Mouse (Mus musculus): ENCODE measurements around the gene Hist1h2bb. TPM values are rescaled to one million over a fixed set of nuclear protein-coding genes. Genes with fewer than 3 reads are reported as not detected.

The Hist1h2bb gene
- total and polyA plus RNA-seq, 3 experiments: 0.53 to 2,852 (median 54.6) TPM

DNA sequence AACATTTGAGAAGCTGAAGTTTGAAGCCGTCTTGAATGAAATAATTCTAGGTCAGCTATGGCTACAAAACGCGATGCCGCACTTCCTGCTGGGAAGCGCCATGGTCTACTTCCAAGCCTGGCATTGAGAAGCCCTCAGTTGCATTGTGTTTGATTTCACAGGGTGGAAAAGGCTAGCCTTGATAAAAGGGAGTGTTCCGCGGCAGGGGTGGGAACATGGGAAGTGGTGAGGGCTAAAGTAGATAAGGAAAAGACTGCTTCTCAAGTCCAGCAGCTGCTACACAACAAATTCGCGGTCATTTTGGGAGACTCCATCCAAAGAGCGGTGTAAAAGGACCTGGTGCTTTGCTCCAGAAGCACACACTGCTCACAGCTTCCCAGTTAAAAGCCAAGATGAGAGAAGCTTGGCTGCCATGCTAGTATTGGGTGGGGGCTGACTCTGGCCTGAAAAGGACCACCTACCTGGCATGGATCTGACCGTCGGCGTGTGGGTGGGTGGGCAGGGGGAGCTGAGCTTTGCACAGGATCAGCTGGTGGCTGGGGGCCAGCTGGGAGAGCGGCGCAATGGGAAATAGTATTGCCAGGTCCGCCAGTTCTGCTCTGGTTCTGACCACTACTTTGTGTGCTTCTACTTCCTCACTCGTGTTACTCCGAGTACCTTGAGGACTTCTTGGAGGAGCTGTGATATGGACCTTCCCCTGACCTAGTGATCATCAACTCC lies 17.9 kb upstream of the Hist1h2bb start:
- H3K4me2 ChIP-seq (ENCODE audit: insufficient read depth, low read depth, poor library complexity, severe bottlenecking): no peak overlapping the region
- dilution Hi-C loops (cut with MboI; ENCODE audit: extremely low pct_ligation_motif_present, extremely low pct_unique_long_range_greater_than_20kb, low sequenced_read_pairs): no loop called here
- H3K36me3 ChIP-seq (replicated peaks in 1 of 2; ENCODE audit: control insufficient read depth in 1 of 2, insufficient read depth in 1 of 2, low read length in 1 of 2): no peaks in the 10 kb centered on the region
- no peak overlapping the region for H3K4me3 ChIP-seq (replicated peaks in 1 of 3; ENCODE audit: low read depth in 2 of 3, low read length in 2 of 3, poor library complexity in 1 of 3)
- H3K27me3 ChIP-seq (replicated peaks): no peaks in the 10 kb centered on the region
- DNase-seq (ENCODE audit: extremely low read depth): no peak
- H3K4me1 ChIP-seq (ENCODE audit: control insufficient read depth in 1 of 2, insufficient read depth in 2 of 2): no peaks in the 10 kb centered on the region
- no peaks in the 10 kb centered on the region for H3K79me2 ChIP-seq (replicated peaks; ENCODE audit: control insufficient read depth, extremely low read depth, insufficient read depth, poor library complexity, severe bottlenecking)
- H3K27ac ChIP-seq (ENCODE audit: insufficient read depth, low read depth): no peak overlapping the region
- TF ChIP-seq ZKSCAN1 (IDR thresholded peaks at IDR 0.05; ENCODE audit: borderline replicate concordance, low read depth, low read length) (no peak), MEF2A (IDR thresholded peaks at IDR 0.05; ENCODE audit: borderline replicate concordance, low read depth, low read length) (no peak), UBTF (IDR thresholded peaks at IDR 0.05; ENCODE audit: low read depth, low read length) (no peak), USF1 (IDR thresholded peaks at IDR 0.05; ENCODE audit: low read depth, low read length) (no peak), MAFK (IDR thresholded peaks at IDR 0.05; ENCODE audit: insufficient replicate concordance, low read length) (no peak), HCFC1 (IDR thresholded peaks at IDR 0.05; ENCODE audit: low read depth, low read length) (no peak), CTCF (conservative IDR thresholded peaks at IDR 0.05 in 1 of 2, IDR thresholded peaks at IDR 0.05 in 1 of 2; ENCODE audit: low read depth in 2 of 2, low read length in 2 of 2) (no peak), SMC3 (IDR thresholded peaks at IDR 0.05; ENCODE audit: low read depth, low read length) (no peak), RCOR1 (conservative IDR thresholded peaks at IDR 0.05; ENCODE audit: low read depth, low read length) (no peak), ZNF384 (IDR thresholded peaks at IDR 0.05; ENCODE audit: low read depth, low read length) (no peak), ZMIZ1 (IDR thresholded peaks at IDR 0.05; ENCODE audit: low read depth, low read length) (no peak), TBP (conservative IDR thresholded peaks at IDR 0.05; ENCODE audit: low read depth, low read length) (no peak), ETS1 (conservative IDR thresholded peaks at IDR 0.05; ENCODE audit: low read depth, low read length) (no peak), KAT2A (IDR thresholded peaks at IDR 0.05; ENCODE audit: insufficient replicate concordance, low read length) (no peak), POLR2AphosphoS2 (IDR thresholded peaks at IDR 0.05; ENCODE audit: low read depth, low read length) (no peak), ELF1 (IDR thresholded peaks at IDR 0.05; ENCODE audit: low read depth, low read length) (no peak), MXI1 (IDR thresholded peaks at IDR 0.05; ENCODE audit: low read depth, low read length) (no peak), MAZ (IDR thresholded peaks at IDR 0.05; ENCODE audit: low read depth, low read length) (no peak), EP300 (IDR thresholded peaks at IDR 0.05; ENCODE audit: low read length) (no peak)
- no peak overlapping the region for H3K9ac ChIP-seq (ENCODE audit: insufficient read depth, low read depth)
- H3K9me3 ChIP-seq (replicated peaks; ENCODE audit: low read length): no peaks in the 10 kb centered on the region
- in situ Hi-C loops (cut with MboI; ENCODE audit: low pct_ligation_motif_present, low pct_unique_long_range_greater_than_20kb, low sequenced_read_pairs): loop anchor here (10.0 kb wide), 1 partner anchor 94 kb away; no protein-coding TSS in a partner anchor

DNA sequence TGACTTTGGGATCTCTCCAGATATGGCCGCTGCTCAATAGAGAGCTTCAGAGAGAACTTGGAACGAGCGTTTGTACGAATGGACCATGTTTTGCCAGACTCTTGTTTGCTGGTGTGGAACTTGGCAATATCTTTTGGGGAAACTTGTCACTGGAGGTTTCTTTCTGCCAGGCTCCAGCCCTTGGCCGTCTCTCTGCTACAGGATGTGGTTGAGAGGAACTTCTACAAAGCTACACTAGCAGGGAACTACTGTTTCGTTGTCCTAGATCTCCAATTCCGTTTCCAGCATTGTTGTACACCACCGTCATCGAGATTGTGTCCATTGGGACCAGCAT lies 17.4 kb upstream of the Hist1h2bb start:
- no peak overlapping the region for H3K4me2 ChIP-seq (ENCODE audit: insufficient read depth, low read depth, poor library complexity, severe bottlenecking)
- H3K27me3 ChIP-seq (replicated peaks): no peaks in the 10 kb centered on the region
- H3K79me2 ChIP-seq (replicated peaks; ENCODE audit: control insufficient read depth, extremely low read depth, insufficient read depth, poor library complexity, severe bottlenecking): no peaks in the 10 kb centered on the region
- no peak overlapping the region for H3K27ac ChIP-seq (ENCODE audit: insufficient read depth, low read depth)
- H3K4me3 ChIP-seq (replicated peaks in 1 of 3; ENCODE audit: low read depth in 2 of 3, low read length in 2 of 3, poor library complexity in 1 of 3): no peak overlapping the region
- DNase-seq (ENCODE audit: extremely low read depth): no peak
- dilution Hi-C loops (cut with MboI; ENCODE audit: extremely low pct_ligation_motif_present, extremely low pct_unique_long_range_greater_than_20kb, low sequenced_read_pairs) (no loop called here), in situ Hi-C loops (cut with MboI; ENCODE audit: low pct_ligation_motif_present, low pct_unique_long_range_greater_than_20kb, low sequenced_read_pairs) (loop anchor here (10.0 kb wide), 1 partner anchor 94 kb away; no protein-coding TSS in a partner anchor)
- H3K9ac ChIP-seq (ENCODE audit: insufficient read depth, low read depth): no peak overlapping the region
- no peaks in the 10 kb centered on the region for H3K36me3 ChIP-seq (replicated peaks in 1 of 2; ENCODE audit: control insufficient read depth in 1 of 2, insufficient read depth in 1 of 2, low read length in 1 of 2)
- no peaks in the 10 kb centered on the region for H3K4me1 ChIP-seq (ENCODE audit: control insufficient read depth in 1 of 2, insufficient read depth in 2 of 2)
- no peaks in the 10 kb centered on the region for H3K9me3 ChIP-seq (replicated peaks; ENCODE audit: low read length)
- TF ChIP-seq IRF4 (IDR thresholded peaks at IDR 0.05; ENCODE audit: low read depth, low read length): no peak
- no peak for TF ChIP-seq BHLHE40 (IDR thresholded peaks at IDR 0.05; ENCODE audit: low read depth, low read length)
- TF ChIP-seq MAFK (IDR thresholded peaks at IDR 0.05; ENCODE audit: insufficient replicate concordance, low read length): no peak
- no peak for TF ChIP-seq GABPA (IDR thresholded peaks at IDR 0.05; ENCODE audit: insufficient replicate concordance, low read depth, low read length)
- no peak for TF ChIP-seq SMC3 (IDR thresholded peaks at IDR 0.05; ENCODE audit: low read depth, low read length)
- TF ChIP-seq MEF2A (IDR thresholded peaks at IDR 0.05; ENCODE audit: borderline replicate concordance, low read depth, low read length): no peak
